Mouse (Mus musculus) frontal cortex, postnatal 10 days (tissue): Measurements from ENCODE around the gene Olfr1426.
"Not testable (repeated sequence)": the region's sequence is repeated elsewhere in the genome, so short reads cannot be mapped to it uniquely, and the experiment has no call there.

Source experiments
- DNase-seq, 2 experiments: peaks; one replicate each; pipeline ENCODE4 v3.0.0; 2022; ENCODE audit warnings: low spot score in 2 of 2, mixed read lengths in 1 of 2

Gene Olfr1426

DNA sequence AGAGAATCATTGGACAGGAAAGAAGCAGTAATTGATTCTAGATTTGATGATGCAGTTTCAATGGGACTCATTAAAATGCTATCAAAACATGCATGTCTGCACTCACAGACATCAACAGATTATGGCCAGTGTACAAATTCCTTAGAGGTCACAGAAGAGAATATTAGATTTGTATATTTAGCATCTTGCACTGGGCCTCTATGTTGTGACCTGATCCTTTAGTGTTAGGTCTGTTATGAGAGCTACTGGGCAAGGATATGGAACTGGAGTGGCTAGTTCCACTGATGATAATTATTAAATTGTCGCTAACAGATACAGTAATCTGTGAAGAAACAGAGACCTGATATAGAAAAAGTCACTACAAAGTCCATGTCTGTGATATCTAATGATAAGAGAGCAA is at the start of gene Olfr1426:
Olfr1426 (minus strand) TSS at position 101 of the 400 bp plus-strand sequence.
- no peak for DNase-seq

DNA sequence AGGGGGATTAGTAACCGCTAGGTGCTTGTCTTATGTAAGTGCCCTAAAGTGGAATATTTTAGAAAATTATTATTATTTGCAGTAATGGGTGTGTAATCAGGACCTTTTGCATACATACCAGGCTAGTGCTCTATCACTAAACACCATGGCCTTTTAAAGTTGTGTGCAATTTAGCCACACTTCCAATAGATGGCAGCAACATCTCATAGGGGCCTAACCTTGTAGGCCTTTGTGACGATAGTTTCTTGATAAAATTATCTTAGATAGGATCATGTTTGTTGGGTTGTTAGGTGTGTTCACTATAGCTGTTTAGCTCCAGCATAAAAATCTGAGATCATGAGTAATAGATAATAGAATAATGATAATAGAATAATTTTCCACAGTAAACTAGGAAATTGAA is 42.5 kb upstream of the Olfr1426 start:
- no peak for DNase-seq

DNA sequence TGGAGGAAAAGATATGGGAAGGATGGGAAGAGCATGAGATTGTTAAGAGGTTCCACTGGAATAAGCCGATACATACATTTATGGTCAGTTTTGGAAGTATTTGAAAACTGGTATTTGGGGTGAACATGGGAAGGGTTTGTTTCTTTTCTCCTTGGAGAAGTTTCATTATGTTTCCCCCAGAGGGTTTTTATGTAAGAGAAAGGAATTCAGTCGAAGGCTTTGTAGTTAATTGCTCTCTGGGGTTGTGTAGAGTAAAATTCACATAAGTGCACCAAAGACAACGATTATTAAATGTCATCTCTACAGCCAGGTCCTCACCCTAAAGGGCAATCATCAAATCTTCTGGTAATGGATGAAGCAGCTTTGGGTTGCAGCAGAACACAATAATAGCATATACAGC is 31.3 kb upstream of the Olfr1426 start, which contains the start of gene Olfr76:
Olfr76 (minus strand) TSS at position 101 of the 400 bp plus-strand sequence.
- no peak for DNase-seq

DNA sequence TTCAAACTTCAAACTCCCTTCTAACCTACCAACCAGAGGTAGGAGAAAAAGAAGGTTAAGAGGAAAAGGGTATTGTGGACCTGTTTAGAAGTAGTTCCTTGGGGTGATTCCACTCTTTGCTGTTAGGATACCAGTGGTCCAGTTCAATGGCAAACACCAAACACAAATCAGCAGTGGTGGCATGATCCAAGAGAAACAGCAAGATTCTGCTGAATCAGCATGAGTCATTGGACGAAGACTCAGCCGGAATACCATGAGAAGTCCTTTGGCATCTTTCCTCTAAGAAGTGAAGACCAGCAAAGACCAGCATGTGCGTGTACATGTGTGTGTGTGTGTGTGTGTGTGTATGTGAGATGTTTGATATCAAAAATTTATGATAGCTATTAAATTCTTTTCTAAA is 24.7 kb upstream of the Olfr1426 start:
- no peak for DNase-seq

DNA sequence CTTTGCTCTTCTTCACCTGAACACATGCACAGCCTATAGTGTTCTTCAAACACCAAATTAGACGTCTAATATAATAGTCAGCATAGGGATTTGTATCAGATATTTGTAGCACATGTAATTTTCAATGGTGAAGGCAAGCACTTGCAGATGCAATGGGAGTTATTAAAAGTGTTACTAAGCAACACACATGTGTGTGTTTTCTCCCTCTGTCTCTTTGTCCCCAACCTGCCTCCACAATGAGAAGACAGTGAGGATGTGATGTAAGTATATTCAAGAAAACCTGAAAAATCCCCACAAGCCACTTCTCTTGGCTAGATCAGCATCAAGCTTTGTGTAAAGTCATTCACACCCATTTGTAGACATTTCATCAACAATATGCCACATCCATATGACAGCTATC is 24.0 kb upstream of the Olfr1426 start, which contains the start of gene Olfr1428:
Olfr1428 (minus strand) TSS at position 101 of the 400 bp plus-strand sequence.
- no peak for DNase-seq

DNA sequence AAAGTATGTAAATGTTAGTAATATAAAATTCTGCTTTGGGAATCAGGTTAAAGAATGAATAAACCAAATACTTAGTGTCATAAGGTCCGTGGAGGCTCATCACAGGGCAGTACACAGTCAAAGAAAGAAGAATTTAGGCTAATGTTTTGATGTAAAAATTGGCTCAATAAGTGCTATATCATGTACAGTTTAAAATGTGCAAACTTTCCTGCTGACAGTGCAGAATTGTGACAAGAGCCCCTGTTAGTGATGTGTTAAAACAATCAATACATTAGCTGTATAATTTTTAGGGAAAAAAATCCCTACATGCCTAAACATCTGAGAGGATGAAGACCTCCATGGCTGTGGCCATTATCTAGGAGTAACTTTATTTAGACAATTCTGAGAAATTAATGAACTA is 22.0 kb upstream of the Olfr1426 start:
- no peak for DNase-seq

DNA sequence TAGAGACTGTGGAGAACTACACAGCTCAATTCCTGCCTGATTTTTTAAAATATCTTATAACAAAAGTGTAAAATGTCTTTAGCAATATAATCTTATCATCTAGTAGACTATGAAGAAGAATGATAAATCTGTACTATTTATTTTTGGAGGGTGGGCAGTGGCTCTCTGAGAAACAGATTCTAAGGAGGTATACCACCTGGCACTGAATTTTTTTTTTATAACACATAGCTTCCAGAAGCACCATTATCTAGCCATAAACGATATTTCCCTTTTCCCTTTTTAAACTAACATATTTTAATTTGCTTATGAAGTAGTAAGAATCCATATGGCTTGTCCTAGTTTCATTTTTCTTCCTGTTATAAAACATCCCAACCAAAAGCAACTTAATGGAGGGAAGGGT is 12.7 kb upstream of the Olfr1426 start:
- DNase-seq = no peak

DNA sequence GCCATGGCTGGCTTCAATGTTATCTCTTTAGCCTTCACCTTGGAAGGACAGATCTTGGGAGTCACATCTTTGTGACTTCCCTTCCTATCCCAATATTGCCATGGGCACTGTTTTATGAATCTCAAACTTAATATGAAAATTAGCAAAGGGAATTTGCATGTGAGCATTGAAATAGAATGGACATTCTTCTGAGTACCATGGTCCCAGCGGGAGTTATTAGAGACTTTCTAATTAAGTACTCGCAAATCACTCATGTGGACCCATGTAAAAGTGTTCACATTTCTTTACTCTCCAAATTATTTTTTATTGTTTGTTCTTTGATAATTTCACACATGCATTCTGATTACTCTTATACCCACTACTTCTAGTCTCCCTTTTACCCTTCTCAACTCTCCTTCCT is 11.4 kb upstream of the Olfr1426 start, which contains the start of gene Olfr1427:
Olfr1427 (minus strand) TSS at position 101 of the 400 bp plus-strand sequence.
- DNase-seq = no peak

DNA sequence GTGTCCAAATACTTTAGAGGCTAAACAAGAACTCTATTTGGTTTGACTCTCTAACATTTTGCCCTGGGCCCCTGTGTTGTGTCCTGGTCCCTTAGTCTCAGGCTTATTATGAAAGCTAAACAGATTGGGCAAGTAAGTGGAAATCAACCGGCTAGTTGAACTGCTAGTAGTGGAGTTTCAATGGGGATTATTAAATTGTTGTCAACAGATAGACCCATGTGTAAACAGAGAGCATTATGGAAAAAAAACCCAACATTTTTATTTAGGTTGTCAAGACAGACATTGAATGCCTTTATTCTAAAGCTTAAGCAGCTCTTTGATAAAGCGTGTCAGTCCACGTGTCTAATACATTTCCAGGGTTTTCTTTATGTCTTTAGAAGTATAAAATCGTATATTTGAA is 14.2 kb downstream of the Olfr1426 start, which contains the start of gene Olfr1425:
Olfr1425 (minus strand) TSS at position 101 of the 400 bp plus-strand sequence.
- DNase-seq = not testable (repeated sequence)

DNA sequence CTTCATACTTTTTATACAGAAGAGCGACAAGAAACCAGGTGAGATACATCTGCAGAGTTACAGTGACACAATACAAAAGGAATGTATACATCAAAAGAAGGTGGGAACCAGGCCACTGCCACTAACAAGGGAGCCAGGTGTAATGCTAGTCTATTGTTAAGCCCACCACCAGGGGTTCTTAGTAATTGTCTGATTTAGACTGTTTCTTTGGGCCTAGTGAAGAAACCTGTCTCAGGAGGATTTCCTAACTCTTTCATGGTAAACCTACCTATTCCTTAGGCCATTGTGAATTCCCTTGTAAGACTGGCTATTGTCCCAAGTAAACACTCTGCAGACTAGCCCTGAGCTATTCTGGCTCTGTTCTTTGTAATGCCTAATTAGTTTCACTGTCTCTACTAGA is 22.3 kb downstream of the Olfr1426 start:
- DNase-seq = not testable (repeated sequence)

DNA sequence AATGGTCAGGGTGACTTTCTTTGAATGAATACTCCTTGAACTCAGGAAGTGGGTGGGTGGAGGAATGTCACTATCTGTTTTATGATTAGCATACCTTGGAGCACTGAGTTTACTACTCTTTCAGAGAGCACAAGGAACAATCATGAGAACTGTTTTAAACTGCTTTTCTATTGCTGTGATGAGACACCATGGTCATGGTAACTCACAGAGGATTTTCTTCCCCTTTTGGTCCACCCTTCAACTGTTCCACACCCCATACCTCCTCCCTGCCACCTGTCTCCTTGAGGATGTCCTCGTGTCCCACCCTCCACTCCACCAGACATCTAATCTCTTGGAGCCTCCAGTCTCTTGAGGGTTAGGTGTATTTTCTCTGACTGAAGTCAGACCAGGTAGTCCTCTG is 24.0 kb downstream of the Olfr1426 start:
- not testable (repeated sequence) for DNase-seq

DNA sequence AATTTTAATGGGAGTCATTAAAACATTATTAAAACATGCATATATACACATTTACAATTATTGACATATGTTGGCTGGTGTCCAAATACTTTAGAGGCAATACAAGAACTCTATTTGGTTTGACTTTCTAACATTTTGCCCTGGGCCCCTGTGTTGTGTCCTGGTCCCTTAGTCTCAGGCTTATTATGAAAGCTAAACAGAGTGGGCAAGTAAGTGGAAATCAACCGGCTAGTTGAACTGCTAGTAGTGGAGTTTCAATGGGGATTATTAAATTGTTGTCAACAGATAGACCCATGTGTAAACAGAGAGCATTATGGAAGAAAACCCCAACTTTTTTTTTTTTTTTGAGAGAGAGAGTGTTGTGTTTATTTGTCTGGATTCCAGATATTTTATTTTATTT is 29.2 kb downstream of the Olfr1426 start, which contains the start of gene Olfr1424:
Olfr1424 (minus strand) TSS at position 101 of the 400 bp plus-strand sequence.
- not testable (repeated sequence) for DNase-seq

DNA sequence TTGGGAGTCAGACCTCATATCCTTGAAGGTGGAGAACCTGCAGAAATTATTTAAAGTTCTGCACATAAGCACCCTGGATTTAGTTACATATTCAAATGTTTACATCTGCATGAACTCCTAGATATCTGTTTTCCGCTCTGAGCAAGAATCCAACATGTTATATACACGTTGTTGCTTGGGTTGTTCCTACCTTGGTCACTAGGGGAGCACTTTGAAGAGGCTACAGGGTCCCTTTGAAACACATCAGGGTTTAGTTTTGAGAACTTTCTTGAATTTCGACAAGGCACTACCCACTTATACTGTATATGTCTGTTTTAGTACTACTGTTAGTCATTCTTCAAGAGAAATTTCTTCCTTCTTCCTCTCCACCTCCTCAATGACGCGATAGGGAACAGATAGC is 48.6 kb downstream of the Olfr1426 start:
- no peak for DNase-seq

DNA sequence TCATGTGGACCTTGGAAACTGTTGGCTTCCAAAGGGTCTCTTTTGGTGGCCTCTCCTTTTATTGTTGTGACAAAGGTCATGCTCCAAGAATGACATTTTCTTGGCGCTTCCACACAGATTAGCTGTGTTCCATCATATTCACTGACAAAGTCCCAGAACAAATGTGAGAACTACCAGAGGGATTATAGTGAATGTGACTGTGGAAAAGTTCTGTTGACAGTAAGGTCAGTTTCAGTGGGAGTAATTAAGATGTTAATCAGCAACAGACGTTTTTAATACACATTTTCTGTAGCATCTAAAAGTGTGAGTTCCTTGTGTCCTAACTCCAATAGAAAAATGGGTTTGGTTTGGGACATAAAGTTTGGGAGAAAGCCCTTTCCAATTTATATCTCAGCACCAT is 50.6 kb downstream of the Olfr1426 start, which contains the start of gene Olfr1423:
Olfr1423 (minus strand) TSS at position 101 of the 400 bp plus-strand sequence.
- DNase-seq = no peak

DNA sequence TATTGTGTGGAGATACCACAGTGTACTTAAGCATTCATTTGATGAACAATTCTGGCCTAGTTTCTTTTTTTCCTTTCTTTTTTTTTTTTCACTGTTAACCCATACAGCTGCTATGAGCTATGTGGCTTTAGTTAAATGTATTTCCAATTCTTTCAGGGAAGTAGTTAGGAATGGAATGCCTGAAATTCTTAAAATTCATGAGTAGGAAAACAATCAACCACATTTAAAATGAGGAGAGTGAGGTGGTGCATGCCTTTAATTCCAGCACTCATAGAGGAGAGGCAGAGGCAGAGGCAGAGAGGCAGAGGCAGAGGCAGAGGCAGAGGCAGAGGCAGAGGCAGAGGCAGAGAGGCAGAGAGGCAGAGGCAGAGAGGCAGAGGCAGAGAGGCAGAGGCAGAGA is 54.1 kb downstream of the Olfr1426 start:
- DNase-seq = no peak
